Mouse (Mus musculus): ENCODE results near the gene Polr2a.

Polr2a gene

GRCm38 (mm10) chr11:69781828-69782227, 23.4 kb upstream of the Polr2a start:
- no peak for DNase-seq (ENCODE audit: low spot score)

- no peak for DNase-seq (ENCODE audit: low spot score)
Observed at GRCm38 (mm10) chr11:69778985-69779384, 20.5 kb upstream of the Polr2a start.

DNA sequence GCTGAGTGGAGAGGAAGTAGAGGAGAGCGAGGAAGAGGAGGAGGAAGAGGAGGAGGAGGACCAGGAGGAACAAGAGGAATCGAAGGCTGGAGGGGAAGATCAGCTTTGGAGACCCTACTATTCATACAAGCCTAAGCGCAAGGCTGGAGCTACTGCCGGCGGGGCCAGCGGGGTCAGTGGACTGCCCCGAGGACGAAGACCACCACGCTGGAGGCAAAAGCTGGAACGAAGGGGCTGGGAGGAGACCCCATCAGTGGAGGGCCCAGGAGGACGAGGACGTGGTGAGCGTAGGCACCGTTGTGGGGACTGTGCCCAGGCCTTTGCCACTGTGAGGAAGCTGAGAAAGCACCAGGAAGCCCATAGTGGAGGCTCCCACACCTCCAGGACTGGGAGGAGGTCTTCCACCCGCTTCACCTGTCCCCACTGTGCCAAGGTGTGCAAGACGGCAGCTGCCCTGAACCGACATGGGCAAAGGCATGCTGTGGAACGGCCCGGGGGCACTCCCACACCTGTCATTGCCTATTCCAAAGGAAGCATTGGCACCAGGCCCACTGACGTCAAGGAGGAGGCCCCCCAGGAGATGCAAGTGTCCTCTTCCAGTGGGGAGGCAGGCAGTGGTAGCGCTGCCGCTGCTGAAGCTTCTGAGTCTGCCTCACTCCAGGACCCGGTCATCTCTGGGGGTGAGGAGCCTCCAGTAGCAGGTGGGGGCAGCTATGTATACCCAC, 20.0 kb upstream of the Polr2a start:
- no peak for DNase-seq (ENCODE audit: low spot score)

GRCm38 (mm10) chr11:69777504-69778257, 19.2 kb upstream of the Polr2a start:
- DNase-seq (ENCODE audit: low spot score), result no peak

GRCm38 (mm10) chr11:69776488-69776887, 18.1 kb upstream of the Polr2a start:
- no peak for DNase-seq (ENCODE audit: low spot score)

GRCm38 (mm10) chr11:69775716-69776115, 17.3 kb upstream of the Polr2a start:
- DNase-seq (ENCODE audit: low spot score), result no peak

DNA sequence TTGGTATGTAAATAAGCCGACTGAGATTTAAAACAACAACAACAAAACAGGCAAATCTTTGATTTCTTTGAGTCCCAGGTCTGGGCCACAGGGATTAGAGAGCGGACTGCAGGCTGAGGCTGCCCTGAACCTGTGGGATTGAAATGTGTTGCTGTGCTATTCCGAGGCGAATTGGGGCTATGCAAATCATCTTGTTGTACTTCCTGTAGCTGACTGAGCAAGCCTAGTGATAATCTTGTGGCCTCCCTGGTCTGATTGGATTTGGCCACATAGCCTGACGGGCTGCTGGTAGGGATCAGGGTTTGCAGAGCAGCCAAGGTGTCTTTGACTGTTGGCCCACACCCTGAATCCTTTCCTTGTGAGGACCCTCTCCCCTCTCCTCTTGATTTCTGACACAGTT, 16.5 kb upstream of the Polr2a start:
- DNase-seq (ENCODE audit: low spot score), result no peak

DNA sequence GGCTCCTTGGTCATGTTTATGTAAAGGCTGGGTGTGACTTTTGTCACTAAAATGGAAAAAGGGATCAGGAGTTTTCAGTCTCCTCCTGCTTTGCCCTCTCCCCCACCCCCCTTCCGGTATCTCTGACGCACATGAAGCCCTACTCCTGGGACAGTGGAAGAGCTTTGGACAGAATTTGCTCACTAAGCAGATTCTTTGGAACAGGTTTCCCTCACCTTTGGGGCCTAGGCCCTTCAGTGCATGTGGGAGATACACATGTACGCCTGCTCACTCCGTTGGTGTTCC, 9.1 kb upstream of the Polr2a start:
- no peak for DNase-seq (ENCODE audit: low spot score)

DNA sequence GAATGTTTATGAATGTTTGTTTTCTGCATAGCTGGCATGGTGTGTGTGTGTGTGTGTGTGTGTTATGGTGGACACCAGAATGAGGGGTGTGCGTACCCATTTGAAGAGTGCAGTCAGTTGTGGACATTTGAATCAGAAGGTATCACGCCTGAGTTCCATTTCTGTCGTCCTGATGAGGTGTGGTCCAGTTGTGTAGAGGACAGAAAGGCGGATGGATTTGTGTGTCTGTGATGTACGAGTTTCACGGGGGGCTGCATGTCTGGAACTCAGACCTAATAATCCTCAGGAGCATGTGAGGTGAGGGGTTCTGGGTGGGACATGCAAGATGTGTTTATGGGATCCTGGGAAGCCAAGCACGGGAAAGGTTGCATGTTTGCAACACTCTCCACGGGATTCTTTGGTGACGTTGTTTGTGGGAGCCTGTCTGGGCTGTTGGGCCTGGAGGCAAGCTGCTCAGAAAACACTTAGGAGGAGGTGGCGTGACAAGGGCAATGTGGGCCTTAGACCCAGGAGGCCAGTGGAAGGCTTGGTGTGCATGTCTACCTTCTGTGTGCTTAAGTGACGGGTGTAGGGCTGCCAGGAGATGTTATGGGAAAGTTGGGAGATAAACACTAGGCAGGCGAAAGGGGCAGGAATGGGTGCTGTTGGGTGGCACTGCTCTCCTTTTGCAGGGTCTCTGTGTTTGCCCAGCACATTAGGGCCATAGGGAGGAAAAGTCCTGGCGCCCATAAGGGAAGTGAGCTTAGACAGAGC, 8.6 kb upstream of the Polr2a start:
- DNase-seq (ENCODE audit: low spot score), result no peak

GRCm38 (mm10) chr11:69766126-69766609, 7.7 kb upstream of the Polr2a start:
- DNase-seq (ENCODE audit: low spot score), result peak; percentile 34

- DNase-seq (ENCODE audit: low spot score), result peak; percentile 38
Observed at GRCm38 (mm10) chr11:69765221-69766125, 7.0 kb upstream of the Polr2a start, which contains the start of gene Zbtb4. Zbtb4 (plus strand) TSS chr11:69765912.

GRCm38 (mm10) chr11:69763551-69763950, 5.1 kb upstream of the Polr2a start:
- DNase-seq (ENCODE audit: low spot score), result peak; percentile 29

GRCm38 (mm10) chr11:69761868-69762267, 3.4 kb upstream of the Polr2a start, which contains the start of gene Slc35g3:
Slc35g3 (minus strand) TSS chr11:69761968.
- DNase-seq (ENCODE audit: low spot score), result no peak

DNA sequence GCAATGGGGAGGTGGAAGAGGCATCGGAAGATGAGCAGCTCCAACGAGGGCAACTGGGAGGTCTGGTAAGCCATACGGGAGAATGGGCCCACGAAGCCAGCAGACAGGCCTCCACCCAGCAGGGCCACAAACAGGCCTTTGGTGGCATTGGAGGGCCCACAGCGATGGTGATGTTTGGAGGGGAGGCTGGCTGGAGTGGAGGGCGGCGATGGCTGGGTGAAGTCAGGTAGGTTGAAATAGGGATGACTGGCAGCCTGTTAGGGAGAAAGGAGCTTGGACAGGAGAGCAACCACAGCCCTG, 2.4 kb upstream of the Polr2a start:
- no peak for DNase-seq (ENCODE audit: low spot score)

GRCm38 (mm10) chr11:69760160-69760900, 1.9 kb upstream of the Polr2a start:
- DNase-seq (ENCODE audit: low spot score), result no peak

GRCm38 (mm10) chr11:69758971-69759721, 709 bp upstream of the Polr2a start:
- DNase-seq (ENCODE audit: low spot score), result peak; percentile 96

DNA sequence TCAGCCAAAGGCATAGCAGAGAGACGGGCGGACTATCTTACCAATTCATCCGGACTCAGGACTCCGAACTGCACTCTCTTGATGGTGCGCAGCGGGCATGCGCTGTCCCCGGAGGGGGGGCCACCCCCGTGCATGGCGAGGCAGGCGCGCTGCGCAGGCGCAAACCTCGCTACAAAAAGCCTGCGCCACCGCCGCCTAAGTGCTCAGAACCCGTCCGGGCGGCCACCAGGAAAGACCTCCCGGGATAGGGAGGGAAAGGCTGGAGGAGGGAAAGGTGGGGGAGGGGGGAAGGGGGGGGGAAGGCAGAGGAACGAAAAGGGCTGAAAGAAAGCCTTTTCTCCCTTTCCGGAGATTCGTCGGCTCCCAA, 364 bp downstream of the Polr2a start:
- DNase-seq (ENCODE audit: low spot score), result peak; percentile 96

DNA sequence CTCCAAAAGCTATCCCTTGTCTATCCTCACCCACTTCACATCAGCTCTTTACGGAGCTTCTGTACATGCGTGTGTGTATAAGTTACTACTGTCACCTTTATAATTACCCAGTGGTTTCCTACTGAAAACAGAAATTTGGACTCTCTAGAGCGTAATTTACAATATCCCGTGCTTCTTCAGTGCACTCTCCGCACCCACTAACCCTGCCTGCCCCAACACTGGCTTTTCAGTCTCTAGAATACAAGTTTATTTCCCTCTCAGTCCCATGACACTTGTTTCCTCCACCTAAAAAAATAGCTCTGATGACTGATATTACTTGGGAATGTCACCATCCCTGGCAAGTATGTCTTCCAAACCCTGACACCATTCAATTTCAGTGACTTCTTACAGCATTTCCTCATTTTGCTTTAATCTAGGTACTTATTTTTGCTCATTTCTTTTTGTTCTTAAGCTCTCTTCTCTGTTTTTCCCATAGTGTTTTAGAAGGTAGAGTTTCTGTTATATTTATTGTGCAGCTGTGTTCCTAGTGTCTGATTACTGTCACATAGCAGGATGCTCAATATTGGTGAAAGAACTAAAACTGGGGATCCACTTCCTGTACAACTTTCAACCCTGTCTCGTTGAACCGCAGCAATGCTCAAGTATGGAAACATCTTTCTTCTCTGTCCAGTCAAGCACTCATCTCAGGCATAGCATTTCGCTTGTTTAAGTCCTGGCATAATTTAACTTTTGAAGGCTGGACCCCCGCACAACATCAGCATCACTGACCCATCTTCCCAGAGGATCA, 941 bp downstream of the Polr2a start:
- DNase-seq (ENCODE audit: low spot score), result no peak

DNA sequence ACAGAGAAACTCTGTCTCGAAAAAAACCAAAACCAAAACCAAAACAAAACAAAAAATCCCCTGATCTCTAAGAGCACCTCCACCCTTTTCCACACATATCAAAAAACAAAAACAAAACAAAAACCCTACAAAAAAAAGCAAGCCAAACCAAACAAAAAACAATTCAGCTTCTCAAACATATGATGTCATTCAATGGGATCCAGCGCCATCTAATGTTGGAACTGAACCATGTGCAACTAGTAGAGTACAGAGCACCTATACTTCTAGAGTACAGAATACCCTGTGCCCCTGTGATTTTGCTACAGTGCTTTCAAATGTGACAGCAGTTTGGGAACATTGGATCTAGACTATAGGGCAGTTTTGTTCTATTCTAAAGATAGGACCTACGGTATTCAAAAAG, 3.7 kb downstream of the Polr2a start:
- DNase-seq (ENCODE audit: low spot score), result peak; percentile 81

- no peak for DNase-seq (ENCODE audit: low spot score)
Observed at GRCm38 (mm10) chr11:69754233-69754632, 4.2 kb downstream of the Polr2a start.

All from embryo, embryonic 10 days (tissue).